Mouse (Mus musculus) frontal cortex, postnatal 36 days (tissue): Measurements from ENCODE around the gene Tmem269.
A peak's percentile ranks its signal among the peaks of the same experiment; 100 is the strongest.

ENCODE experiments used
- DNase-seq, 2 experiments: peaks; one replicate each; pipeline ENCODE4 v3.0.0; 2022; ENCODE audit warnings: low spot score in 2 of 2

The Tmem269 gene

GRCm38 (mm10) chr4:119218169-119218568, at the start of gene Tmem269:
Gene Tmem269, minus strand, starts transcription at chr4:119218217.
- no peak for DNase-seq

- no peak for DNase-seq
Measured at GRCm38 (mm10) chr4:119266606-119267005, 48.6 kb upstream of the Tmem269 start.

- no peak for DNase-seq
Measured at GRCm38 (mm10) chr4:119263459-119263858, 45.4 kb upstream of the Tmem269 start.

- no peak for DNase-seq
Measured at GRCm38 (mm10) chr4:119262483-119262882, 44.5 kb upstream of the Tmem269 start.

GRCm38 (mm10) chr4:119261087-119261713, 43.2 kb upstream of the Tmem269 start:
- no peak for DNase-seq

- no peak for DNase-seq
Measured at GRCm38 (mm10) chr4:119259344-119260254, 41.6 kb upstream of the Tmem269 start.

GRCm38 (mm10) chr4:119257083-119257482, 39.1 kb upstream of the Tmem269 start:
- DNase-seq = no peak

- DNase-seq = no peak
Measured at GRCm38 (mm10) chr4:119255351-119255750, 37.3 kb upstream of the Tmem269 start, which contains the start of gene Cldn19. Gene Cldn19, plus strand, starts transcription at chr4:119255414.

GRCm38 (mm10) chr4:119254012-119254618, 36.1 kb upstream of the Tmem269 start:
- peak; percentile 42 to 51 for DNase-seq

- DNase-seq = no peak
Measured at GRCm38 (mm10) chr4:119252025-119252808, 34.2 kb upstream of the Tmem269 start.

- DNase-seq = no peak
Measured at GRCm38 (mm10) chr4:119248407-119248965, 30.5 kb upstream of the Tmem269 start.

GRCm38 (mm10) chr4:119247462-119248235, 29.6 kb upstream of the Tmem269 start:
- peak; percentile 59 to 63 for DNase-seq

- no peak for DNase-seq
Measured at GRCm38 (mm10) chr4:119246688-119247225, 28.7 kb upstream of the Tmem269 start.

- peak in 1 of 2 experiments; percentile 35 for DNase-seq
Measured at GRCm38 (mm10) chr4:119245961-119246360, 27.9 kb upstream of the Tmem269 start.

GRCm38 (mm10) chr4:119245556-119245955, 27.5 kb upstream of the Tmem269 start:
- peak; percentile 68 to 85 for DNase-seq

GRCm38 (mm10) chr4:119244468-119245240, 26.6 kb upstream of the Tmem269 start:
- peak; percentile 78 to 81 for DNase-seq

- DNase-seq = no peak
Measured at GRCm38 (mm10) chr4:119242571-119242970, 24.6 kb upstream of the Tmem269 start.

- DNase-seq = peak; percentile 60 to 66
Measured at GRCm38 (mm10) chr4:119241664-119242063, 23.6 kb upstream of the Tmem269 start.

GRCm38 (mm10) chr4:119239181-119239682, 21.2 kb upstream of the Tmem269 start:
- peak in 1 of 2 experiments; percentile 51 for DNase-seq
